Mouse (Mus musculus) intestine, embryonic 14.5 days (tissue): ENCODE measurements at regions not wholly inside any gene's neighbourhood (a gene's known extent, or its start where the extent isn't known, plus 50 kb on each side); places are given as distances from the start of the nearest gene placed in this dataset.

ENCODE experiments used
- ATAC-seq: fragments of 200-750 bp; cut with Nextera tagmentation; replicated peaks from 2 replicates; pipeline ENCODE4 v1.8.0; 2017; ENCODE audit warnings: low read depth, moderate number of reproducible peaks, moderate TSS enrichment, moderate library complexity; ENCODE audit not compliant: low FRiP score, low TSS enrichment
- DNase-seq: peaks from one replicate; pipeline ENCODE4 v3.0.0-alpha.2; 2018; ENCODE audit warnings: low spot score
- H3K27ac ChIP-seq: fragments of 300-500 bp; sonication (generic); 2 replicates; pipeline ENCODE4 v1.5.1; 2014; ENCODE audit warnings: low read depth, mild to moderate bottlenecking, control low read depth
- H3K27me3 ChIP-seq: fragments of 300-500 bp; sonication (generic); replicated peaks from 2 replicates; pipeline ENCODE4 v1.6.1; 2014; ENCODE audit warnings: low read length, control low read depth; ENCODE audit not compliant: control insufficient read depth, insufficient read depth
- H3K36me3 ChIP-seq: fragments of 300-500 bp; sonication (generic); 2 replicates; pipeline ENCODE4 v1.6.1; 2014; ENCODE audit warnings: low read length, control low read depth; ENCODE audit not compliant: control insufficient read depth, insufficient read depth
- H3K4me1 ChIP-seq: fragments of 300-500 bp; sonication (generic); replicated peaks from 2 replicates; pipeline ENCODE4 v1.6.1; 2014; ENCODE audit warnings: low read length, control low read depth, mixed read lengths; ENCODE audit not compliant: control insufficient read depth, insufficient read depth
- H3K4me2 ChIP-seq: fragments of 300-500 bp; sonication (generic); 2 replicates; pipeline ENCODE4 v1.6.1; 2014; ENCODE audit warnings: low read length
- H3K4me3 ChIP-seq: fragments of 300-500 bp; sonication (generic); 2 replicates; pipeline ENCODE4 v1.5.1; 2014; ENCODE audit warnings: low read depth, low read length, control low read depth, mixed read lengths
- H3K9ac ChIP-seq: fragments of 300-500 bp; sonication (generic); 2 replicates; pipeline ENCODE4 v1.6.1; 2014; ENCODE audit warnings: mild to moderate bottlenecking, low read length
- H3K9me3 ChIP-seq: fragments of 300-500 bp; sonication (generic); 2 replicates; pipeline ENCODE4 v1.6.1; 2016; ENCODE audit warnings: low read length, control low read depth; ENCODE audit not compliant: control insufficient read depth
- WGBS: fragments of 180-500 bp; shearing (Covaris S2); extraction: QIAGEN DNeasy Blood & Tissue Kit; methylation state at CpG from one replicate; pipeline ENCODE4 v1.1.7; 2014; 5-methylcytosine and 5-hydroxymethylcytosine counted together

DNA sequence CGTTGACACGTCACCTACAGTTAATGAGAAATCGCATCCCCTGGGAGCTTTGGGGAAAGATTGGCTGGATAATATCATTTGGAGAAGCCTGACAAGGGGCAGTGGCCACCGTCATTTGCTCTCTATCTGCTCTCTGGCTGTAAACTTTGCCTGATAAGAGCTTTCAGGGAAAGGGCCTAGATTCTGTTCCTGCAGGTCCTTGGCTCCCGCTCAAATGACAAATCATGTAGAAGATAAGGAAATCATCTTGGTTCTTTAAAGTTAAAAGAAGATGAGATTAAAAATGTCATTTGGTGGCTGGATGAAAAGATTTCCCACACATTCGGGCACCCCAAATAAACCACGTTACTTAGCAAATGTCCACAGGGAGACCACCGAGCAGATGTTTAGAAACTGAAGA is 223.4 kb downstream of the Sipa1l2 start:
- WGBS, result 36% methylated on average over 8 of the region's 8 CpGs
- DNase-seq (no peak), ATAC-seq (no peak)
- no peak overlapping the region for H3K9ac ChIP-seq
- H3K4me3 ChIP-seq, result no peak overlapping the region
- H3K27me3 ChIP-seq, result no peaks in the 10 kb centered on the region
- peaks cover 34% of the 10 kb centered on the region for H3K4me1 ChIP-seq
- no peaks in the 10 kb centered on the region for H3K9me3 ChIP-seq
- no peaks in the 10 kb centered on the region for H3K36me3 ChIP-seq
- no peak overlapping the region for H3K27ac ChIP-seq
- no peak overlapping the region for H3K4me2 ChIP-seq

DNA sequence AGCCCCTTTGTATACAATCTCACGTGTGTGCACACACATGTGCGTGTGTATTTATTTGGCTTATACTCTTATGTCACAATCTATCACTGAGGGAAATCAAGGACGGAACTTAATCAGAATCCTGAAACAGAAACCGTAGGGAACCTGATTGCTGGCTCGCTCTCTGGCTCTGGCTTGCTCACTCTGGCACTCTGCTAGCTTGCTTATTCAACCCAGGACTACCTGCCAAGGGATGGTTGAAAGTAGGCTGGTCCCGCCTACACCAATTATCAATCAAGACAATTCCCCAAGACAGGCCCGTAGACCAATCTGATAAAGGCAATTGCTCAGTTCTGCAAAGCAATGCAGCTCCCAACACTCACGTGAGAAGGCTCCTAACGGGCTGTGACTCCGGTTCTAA is 224.0 kb downstream of the Sipa1l2 start:
- Histone ChIP-seq H3K36me3 (no peaks in the 10 kb centered on the region), H3K9me3 (no peaks in the 10 kb centered on the region), H3K4me2 (no peak overlapping the region), H3K4me1 (peaks cover 34% of the 10 kb centered on the region), H3K9ac (no peak overlapping the region), H3K4me3 (no peak overlapping the region), H3K27ac (no peak overlapping the region), H3K27me3 (no peaks in the 10 kb centered on the region)
- DNase-seq, result no peak
- ATAC-seq, result no peak
- 82% methylated on average over 10 of the region's 10 CpGs for WGBS

DNA sequence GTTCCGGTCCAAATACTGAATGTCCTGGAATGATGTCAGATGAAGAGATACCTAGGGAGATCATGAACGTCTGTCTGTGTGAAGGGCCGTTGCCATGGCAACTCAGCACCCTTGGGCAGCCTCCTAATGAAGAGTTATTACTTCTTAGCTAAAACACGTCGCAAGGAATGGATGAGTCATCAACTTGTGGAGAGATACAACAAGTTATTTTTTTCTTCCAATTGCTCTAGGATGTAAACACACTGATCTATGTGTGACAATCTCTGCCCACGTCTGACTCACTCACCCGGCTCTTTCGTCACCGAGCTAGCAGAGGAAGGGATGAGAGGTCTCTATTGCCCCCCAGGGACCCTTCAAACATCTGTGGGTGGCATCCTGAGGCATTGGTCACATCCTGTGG is 225.7 kb downstream of the Sipa1l2 start:
- Histone ChIP-seq H3K4me1 (peaks cover 23% of the 10 kb centered on the region), H3K4me2 (no peak overlapping the region), H3K9ac (no peak overlapping the region), H3K27ac (no peak overlapping the region), H3K27me3 (no peaks in the 10 kb centered on the region), H3K36me3 (no peaks in the 10 kb centered on the region), H3K4me3 (no peak overlapping the region), H3K9me3 (no peaks in the 10 kb centered on the region)
- no peak for DNase-seq
- no peak for ATAC-seq
- 40% methylated on average over 9 of the region's 9 CpGs for WGBS

DNA sequence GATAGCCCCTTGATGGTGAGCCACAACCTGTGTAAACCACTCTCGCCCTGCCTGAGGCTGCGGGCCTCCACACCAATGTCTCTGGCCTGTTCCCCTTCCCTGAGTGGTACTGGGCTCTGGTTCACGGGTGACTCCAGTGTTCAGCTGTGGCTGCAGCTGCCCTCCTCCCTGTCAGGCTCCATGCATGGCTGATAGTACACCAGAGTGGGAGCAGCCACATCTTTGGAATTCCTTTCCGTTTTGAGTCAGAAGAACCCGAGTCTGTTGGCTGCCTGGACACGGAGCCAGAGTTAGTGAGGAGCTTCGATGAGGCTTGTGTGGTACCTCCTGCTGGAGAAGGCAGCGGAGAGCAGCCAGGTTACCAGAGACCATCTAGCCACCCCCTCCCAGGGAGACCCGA is 227.1 kb downstream of the Sipa1l2 start:
- Histone ChIP-seq H3K4me2 (no peak overlapping the region), H3K27me3 (no peaks in the 10 kb centered on the region), H3K9me3 (no peaks in the 10 kb centered on the region), H3K36me3 (no peaks in the 10 kb centered on the region), H3K9ac (no peak overlapping the region), H3K4me3 (no peak overlapping the region), H3K27ac (no peak overlapping the region), H3K4me1 (peaks cover 22% of the 10 kb centered on the region)
- whole genome bisulfite sequencing, result 55% methylated on average over 9 of the region's 9 CpGs
- no peak for ATAC-seq
- no peak for DNase-seq

DNA sequence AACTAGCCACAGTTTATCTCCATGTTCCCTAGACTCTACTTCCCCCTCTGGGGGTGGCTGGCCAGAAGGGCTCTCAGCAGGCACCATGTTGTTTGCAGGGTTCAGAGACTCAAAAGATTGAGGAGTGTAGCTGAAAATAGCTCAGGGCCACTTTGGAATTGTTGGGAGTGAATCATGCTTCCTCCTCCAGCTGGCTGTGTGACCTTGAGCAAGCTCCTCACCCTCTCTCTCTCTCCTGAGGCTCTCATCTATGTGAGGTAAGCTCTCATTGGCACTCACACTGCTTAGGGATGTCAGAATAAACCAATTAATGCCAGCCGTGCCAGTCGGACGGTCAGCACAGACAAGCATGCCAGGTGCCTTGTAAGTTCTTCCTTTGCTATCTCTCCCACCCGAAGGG is 228.0 kb downstream of the Sipa1l2 start:
- Histone ChIP-seq H3K36me3 (no peaks in the 10 kb centered on the region), H3K9me3 (no peaks in the 10 kb centered on the region), H3K4me3 (no peak overlapping the region), H3K27me3 (no peaks in the 10 kb centered on the region), H3K4me2 (no peak overlapping the region), H3K4me1 (peaks cover 28% of the 10 kb centered on the region), H3K9ac (no peak overlapping the region), H3K27ac (no peak overlapping the region)
- DNase-seq (no peak), ATAC-seq (no peak)
- WGBS, result 78% methylated on average over 4 of the region's 4 CpGs

DNA sequence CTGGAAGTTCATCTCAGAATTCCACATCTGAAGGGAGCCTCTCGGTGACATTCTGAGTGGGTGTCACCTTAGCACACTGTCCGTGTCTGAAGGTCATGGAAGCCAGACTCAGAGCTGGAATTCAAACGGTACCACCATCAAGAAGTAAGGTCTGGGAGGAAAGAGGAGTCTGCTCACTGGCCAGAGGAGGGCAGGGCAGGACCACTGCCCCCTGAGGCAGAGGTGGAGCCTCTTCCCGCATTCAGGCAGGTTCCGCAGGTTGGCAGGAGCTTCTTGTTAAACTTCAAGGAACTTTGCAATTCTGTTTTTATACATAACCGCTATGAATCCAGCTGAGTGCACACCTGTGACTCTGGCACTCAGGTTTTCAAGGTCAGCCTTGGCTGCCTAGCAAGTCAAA is 231.4 kb downstream of the Sipa1l2 start:
- 0 out of 2 replicates have a peak, but pooled peaks have one; percentile 41 for ATAC-seq
- Histone ChIP-seq H3K36me3 (no peaks in the 10 kb centered on the region), H3K27ac (no peak overlapping the region), H3K9me3 (no peaks in the 10 kb centered on the region), H3K4me3 (no peak overlapping the region), H3K4me2 (peak overlapping the region; percentile 26), H3K9ac (no peak overlapping the region), H3K27me3 (no peaks in the 10 kb centered on the region), H3K4me1 (peaks cover 18% of the 10 kb centered on the region)
- 21% methylated on average over 6 of the region's 6 CpGs for WGBS
- no peak for DNase-seq

DNA sequence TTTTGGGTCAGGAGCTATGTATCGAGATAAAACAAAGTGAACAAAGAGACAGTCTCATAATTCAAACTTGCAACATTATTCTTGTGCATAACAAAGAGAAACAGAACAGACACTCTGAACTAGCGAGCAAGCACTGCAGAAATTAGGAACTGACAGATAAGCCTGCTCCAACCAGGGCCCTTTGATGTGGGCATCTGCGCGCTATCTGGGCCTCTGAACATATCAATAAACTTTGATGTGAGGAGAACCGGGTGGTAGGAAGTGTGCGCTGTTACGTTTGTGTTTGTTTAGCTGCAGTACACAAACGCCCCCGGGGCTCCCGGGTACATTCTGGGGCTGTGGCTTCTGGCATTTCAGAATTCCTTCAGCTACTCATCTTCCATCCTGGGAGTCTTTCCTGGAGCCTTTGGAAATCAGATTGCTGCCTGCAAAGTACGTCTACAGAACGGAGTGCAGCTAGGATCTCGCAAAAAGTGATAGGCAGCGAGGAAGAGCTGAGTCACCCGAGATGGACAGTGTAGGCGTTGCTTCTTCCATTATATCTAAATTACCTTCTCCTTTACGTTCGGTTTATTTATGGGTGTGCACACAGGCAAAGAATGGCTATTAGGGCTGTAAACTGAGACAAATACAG is 232.0 kb downstream of the Sipa1l2 start:
- DNase-seq (no peak), ATAC-seq (no peak)
- Histone ChIP-seq H3K4me2 (peak overlapping the region; percentile 26), H3K27me3 (no peaks in the 10 kb centered on the region), H3K4me3 (no peak overlapping the region), H3K9ac (no peak overlapping the region), H3K27ac (no peak overlapping the region), H3K4me1 (peaks cover 15% of the 10 kb centered on the region), H3K36me3 (no peaks in the 10 kb centered on the region), H3K9me3 (no peaks in the 10 kb centered on the region)
- WGBS, result 15% methylated on average over 18 of the region's 18 CpGs

DNA sequence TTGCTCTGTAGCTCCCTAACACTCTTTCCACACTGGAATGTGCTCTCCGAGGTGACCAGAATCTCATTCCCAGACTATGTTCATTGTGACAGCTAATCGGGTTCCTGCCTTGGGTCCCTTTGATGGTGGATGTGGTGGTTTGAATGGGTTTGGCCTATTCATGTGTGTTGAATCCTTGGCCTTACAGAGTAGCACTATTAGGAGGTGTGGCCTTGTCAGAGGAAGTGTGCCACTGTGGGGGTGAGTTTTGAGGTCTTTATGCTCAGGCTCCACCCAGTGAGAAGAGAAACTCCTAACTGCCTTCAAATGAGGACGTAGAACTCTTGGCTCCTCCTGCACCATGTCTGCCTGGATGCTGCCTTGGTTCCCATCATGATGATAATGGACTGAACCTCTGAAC is 232.8 kb downstream of the Sipa1l2 start:
- Histone ChIP-seq H3K27me3 (no peaks in the 10 kb centered on the region), H3K27ac (no peak overlapping the region), H3K36me3 (no peaks in the 10 kb centered on the region), H3K9me3 (no peaks in the 10 kb centered on the region), H3K4me2 (no peak overlapping the region), H3K9ac (no peak overlapping the region), H3K4me1 (peaks cover 13% of the 10 kb centered on the region), H3K4me3 (no peak overlapping the region)
- ATAC-seq (no peak), DNase-seq (no peak)
- 68% methylated on average over 3 of the region's 3 CpGs for WGBS

DNA sequence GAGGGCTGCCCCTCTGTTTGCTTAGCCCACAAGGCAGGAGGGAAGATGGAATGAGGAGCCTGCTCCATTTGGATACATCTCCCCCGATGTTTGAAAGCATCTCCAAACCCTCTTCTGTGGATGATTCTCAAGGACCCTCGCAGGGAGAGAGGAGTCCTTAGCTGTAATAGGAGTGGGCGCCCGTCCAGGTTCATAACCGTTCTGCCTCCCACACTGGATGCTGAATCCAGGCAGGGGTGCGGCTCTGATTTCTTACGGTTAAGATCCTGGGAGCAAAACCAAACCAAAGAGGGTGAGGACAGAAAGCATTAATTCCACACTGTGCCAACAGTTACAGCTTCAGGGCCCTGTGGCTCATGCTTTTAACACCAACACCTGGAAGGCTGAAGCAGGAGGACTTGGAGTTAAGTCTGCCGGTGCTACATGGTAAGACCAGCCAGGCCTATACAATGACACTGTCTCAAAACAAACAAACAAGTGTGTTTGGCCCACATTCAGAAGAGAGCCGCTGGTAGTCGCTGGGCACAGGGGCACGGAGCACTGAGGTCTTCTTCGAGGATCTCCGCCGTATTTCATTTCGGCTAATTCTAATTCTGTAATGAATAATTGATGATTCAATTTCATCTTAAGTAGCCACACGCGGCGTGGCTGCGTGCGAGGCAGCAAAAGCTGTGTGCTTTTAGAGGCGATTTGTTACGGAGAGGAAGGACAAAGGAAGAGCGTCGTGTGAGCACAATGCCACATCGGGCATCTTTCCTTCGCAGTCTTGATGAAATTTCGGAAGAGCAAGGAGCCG is 233.8 kb downstream of the Sipa1l2 start:
- ATAC-seq, result 0 out of 2 replicates have a peak, but pooled peaks have one; percentile 13
- Histone ChIP-seq H3K4me3 (no peak overlapping the region), H3K4me1 (peaks cover 13% of the 10 kb centered on the region), H3K27ac (no peak overlapping the region), H3K27me3 (no peaks in the 10 kb centered on the region), H3K9ac (no peak overlapping the region), H3K4me2 (no peak overlapping the region), H3K9me3 (no peaks in the 10 kb centered on the region), H3K36me3 (no peaks in the 10 kb centered on the region)
- WGBS, result 74% methylated on average over 28 of the region's 28 CpGs
- no peak for DNase-seq
